Mouse (Mus musculus): ENCODE data around the gene Gm10330.
"Not testable (repeated sequence)": the region's sequence is repeated elsewhere in the genome, so short reads cannot be mapped to it uniquely, and the experiment has no call there.

DNA sequence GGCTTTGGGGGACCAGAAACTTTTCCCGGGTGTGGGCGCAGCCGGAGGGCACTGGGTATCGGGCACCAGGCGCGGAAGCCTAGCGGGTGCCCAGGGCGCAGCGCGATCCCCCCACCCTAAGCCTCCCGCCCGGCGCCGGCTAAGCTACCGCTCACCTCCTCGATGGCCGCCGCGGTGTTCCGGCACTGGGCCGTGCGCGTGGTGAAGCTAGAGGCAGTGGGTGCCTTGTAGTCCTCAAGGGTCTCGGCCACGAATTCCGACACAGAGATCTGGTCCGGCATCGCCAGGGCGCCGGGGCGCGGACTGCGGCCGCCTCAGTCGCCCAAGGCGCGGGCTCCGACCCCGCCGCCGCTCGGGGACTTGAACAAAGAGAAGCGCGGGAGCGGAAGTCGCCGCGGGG is 20.3 kb upstream of the Gm10330 start:
- not testable (repeated sequence) for TF ChIP-seq CTCF (conservative IDR thresholded peaks at IDR 0.05; ENCODE audit: insufficient read depth, insufficient read length, low read depth, low read length); POLR2A (IDR thresholded peaks at IDR 0.05; ENCODE audit: low read depth, low read length)

Data from kidney, adult 2 months (tissue).